Mouse (Mus musculus) common myeloid progenitor, adult 5-6 weeks (primary cell): ENCODE measurements around the gene Phf7. TPM values are rescaled to one million over a fixed set of nuclear protein-coding genes. Genes with fewer than 3 reads are reported as not detected.

Experiments used
- ATAC-seq: replicated peaks from 2 replicates; pipeline ENCODE4 v1.8.0; 2016; ENCODE audit warnings: low read depth, mild to moderate bottlenecking, moderate TSS enrichment, inconsistent platforms; ENCODE audit not compliant: poor library complexity, severe bottlenecking
- total RNA-seq: library from RNA; stranded (forward); fragments of 200-1000, 187-1606 nt; gene quantifications from 2 replicates; pipeline ENCODE4 v1.2.3, GENCODE M21; 2017

Phf7 gene
- total RNA-seq, result 15.6 and 16.7 TPM in 2 replicates

- peak; percentile 86 for ATAC-seq
These were observed at the start of gene Phf7, which contains the start of gene Bap1 for GRCm38 (mm10) chr14:31251084-31251604. Phf7 (minus strand) TSS chr14:31251317. Bap1 (plus strand) TSS chr14:31251450.

- no peak for ATAC-seq
These were observed 34.6 kb upstream of the Phf7 start for GRCm38 (mm10) chr14:31285728-31286127.

GRCm38 (mm10) chr14:31272164-31272563 lies 21.0 kb upstream of the Phf7 start:
- peak; percentile 75 for ATAC-seq

GRCm38 (mm10) chr14:31271121-31271520 lies 20.0 kb upstream of the Phf7 start:
- ATAC-seq, result no peak

DNA sequence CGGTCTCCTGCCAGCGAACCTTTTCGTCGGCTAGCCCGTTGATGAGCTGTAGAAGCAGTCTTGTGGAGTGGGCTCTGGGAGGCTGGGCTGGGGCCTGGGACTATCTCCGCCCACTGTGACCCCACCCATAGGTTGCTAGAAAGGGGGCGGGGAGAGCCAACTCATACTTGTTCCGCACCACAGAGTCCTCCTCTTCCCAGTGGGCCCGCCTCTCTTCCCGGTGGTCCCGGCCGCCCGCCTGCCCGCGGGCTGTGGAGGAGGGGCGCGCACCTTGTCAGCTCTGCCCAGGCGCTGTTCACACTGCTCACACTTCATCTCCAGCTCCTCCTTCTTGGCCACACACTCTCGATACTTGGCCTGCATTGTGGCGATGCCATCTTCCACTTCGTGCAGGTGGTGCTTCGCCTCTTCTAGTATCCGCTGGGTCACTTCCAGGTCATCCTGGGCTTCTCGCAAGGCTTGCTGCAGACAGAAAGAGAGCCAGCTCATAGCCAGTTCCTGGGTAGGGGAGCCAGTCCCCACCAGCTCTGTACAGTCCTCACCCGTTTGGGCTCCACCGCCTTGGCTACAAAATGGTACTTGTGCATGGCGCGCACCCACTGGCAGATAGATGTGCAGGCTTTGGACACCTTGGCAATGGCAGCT lies 18.5 kb upstream of the Phf7 start:
- ATAC-seq, result peak; percentile 78

- no peak for ATAC-seq
These were observed 17.3 kb upstream of the Phf7 start for GRCm38 (mm10) chr14:31268301-31269001.

DNA sequence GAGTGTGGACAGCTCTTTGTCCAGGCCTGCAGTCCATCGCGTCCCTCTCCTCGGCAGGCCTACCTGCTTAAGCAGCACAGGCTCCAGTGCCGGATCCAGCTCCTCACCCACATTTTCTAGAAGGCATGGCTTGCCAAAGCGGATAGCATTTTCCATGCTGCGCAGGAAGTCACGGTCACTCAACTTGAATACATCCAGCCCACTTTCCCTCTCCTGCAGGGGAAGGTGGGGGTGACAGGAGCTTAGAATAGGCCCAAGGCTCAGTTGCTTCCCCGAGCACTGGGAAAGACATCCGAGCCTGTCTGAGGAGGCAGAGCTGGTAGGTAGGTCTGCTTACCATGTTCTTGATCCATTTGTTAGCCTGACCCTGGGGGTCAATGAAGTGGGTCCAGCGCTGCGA lies 16.5 kb upstream of the Phf7 start:
- ATAC-seq, result no peak

DNA sequence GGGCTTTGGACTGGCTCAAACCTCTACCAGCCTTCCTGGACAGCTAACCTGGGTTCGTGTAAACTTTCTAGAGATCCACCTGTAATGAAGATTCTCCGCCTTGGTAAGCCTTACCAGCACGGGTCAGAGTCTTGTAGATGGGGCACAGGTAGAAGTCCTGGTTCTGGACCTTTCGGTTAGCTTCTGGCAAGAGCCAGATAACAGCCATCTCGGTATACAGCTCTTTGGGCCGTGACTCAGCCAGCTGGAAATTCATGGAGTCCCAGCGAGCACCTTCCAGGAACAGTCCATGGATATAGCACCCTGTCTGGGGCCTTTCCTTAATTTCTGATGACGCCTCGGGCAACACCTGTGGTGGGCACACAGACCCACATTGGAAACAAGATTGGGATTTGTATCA lies 9.8 kb upstream of the Phf7 start:
- no peak for ATAC-seq

- peak; percentile 83 for ATAC-seq
These were observed 9.3 kb upstream of the Phf7 start for GRCm38 (mm10) chr14:31260374-31260773.

DNA sequence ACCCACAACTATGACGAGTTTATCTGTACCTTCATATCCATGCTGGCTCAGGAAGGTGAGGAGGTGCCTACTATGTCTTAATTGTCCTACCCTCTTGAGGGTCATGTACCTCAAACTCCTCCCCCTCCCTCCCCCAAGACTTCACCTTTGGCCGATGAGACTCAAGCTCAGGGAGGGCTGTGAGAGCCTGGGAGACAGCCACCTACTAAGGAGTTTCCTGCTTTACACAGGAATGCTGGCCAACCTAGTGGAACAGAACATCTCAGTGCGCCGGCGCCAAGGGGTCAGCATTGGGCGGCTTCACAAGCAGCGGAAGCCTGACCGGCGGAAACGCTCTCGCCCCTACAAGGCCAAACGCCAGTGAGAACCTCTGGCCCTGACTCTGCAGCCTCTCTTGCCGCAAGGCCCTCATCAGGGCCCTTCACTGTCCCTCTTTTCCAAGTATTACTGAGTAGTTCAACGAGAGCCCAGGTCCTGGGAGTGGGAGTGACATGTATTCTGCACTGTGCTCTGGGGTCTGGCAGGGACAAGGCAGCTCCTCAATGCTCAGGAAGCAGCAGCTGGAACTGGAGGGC lies 7.4 kb upstream of the Phf7 start:
- no peak for ATAC-seq

- no peak for ATAC-seq
These were observed 974 bp upstream of the Phf7 start for GRCm38 (mm10) chr14:31252091-31252490.

GRCm38 (mm10) chr14:31251626-31252025 lies 509 bp upstream of the Phf7 start:
- no peak for ATAC-seq

- peak; percentile 26 for ATAC-seq
These were observed 664 bp downstream of the Phf7 start for GRCm38 (mm10) chr14:31250222-31251083.

- no peak for ATAC-seq
These were observed 2.7 kb downstream of the Phf7 start for GRCm38 (mm10) chr14:31248396-31248795.

DNA sequence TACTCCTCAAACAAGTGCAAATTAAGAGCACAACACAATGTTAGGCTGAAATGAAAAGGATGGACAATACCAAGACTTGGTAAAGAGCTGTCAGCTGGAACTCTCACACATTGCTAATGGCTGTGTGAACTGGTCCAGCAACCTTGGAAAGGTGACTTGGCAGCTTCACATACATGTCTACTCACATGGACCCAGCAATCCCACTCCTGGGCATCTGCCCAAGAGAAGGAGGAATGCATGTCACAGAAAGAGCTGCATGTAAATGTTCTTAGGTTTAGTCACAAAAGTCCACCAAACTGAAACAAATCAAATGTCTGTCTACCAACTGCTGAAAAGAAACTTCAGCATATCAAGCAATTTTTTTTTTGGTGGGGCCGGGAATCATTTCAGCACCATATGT lies 5.2 kb downstream of the Phf7 start:
- ATAC-seq, result no peak

- ATAC-seq, result 0 out of 2 replicates have a peak, but pooled peaks have one; percentile 47
These were observed 6.3 kb downstream of the Phf7 start for GRCm38 (mm10) chr14:31244777-31245176.

DNA sequence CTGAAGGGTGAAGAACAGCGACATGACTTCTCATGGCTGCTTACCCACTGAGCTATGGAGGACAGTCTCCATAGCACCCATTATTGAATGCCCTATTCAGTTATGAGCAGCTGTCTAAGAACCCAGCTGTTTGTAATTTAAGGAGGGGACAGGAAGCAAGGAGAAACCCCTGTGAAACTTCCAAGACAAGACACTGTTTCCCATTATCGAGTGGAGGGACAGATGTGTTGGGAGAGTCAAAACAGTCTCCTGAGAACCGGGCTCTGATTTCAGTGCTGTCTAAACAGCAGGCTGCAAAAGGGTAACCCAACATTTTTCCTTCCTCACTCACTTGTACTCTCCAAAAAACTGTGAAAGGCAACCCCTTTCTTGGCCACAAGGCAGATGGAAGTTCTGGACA lies 10.6 kb downstream of the Phf7 start:
- ATAC-seq, result no peak

DNA sequence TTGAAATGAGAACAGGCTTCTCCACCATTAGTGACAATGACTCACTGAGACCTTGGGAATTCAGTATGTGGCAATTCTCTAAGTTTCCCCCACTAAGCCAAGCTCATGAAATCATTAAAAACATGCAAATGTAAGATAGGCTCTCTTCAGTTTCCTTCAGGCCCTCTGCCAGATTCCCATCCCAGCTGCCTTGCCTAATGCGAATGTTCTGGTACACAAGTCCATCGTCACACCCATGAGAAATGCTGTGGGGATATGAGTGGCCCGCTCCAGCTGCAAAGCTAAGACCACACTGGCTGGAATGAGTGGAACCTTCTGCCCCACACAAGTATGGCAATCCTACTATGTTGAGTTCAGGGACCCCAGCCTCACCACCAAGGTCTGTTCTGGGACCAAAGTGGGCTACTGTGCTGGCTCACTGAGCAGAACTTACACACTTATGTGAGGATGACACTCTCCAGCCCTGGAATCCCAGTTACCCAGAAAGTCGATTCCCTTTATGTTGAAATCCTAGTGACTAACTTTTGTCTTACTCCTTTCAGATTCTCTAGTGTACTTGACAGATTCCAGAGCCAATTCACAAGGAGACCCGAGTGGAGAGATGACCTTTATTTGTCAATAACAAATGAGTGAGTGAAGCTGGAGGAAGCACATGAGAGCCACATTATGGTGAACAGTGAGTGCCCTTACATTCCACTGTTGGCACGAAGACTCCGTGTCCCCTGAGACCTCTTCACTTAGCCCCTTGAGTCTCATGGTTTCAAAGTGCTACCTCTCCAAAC lies 13.8 kb downstream of the Phf7 start:
- ATAC-seq, result no peak

DNA sequence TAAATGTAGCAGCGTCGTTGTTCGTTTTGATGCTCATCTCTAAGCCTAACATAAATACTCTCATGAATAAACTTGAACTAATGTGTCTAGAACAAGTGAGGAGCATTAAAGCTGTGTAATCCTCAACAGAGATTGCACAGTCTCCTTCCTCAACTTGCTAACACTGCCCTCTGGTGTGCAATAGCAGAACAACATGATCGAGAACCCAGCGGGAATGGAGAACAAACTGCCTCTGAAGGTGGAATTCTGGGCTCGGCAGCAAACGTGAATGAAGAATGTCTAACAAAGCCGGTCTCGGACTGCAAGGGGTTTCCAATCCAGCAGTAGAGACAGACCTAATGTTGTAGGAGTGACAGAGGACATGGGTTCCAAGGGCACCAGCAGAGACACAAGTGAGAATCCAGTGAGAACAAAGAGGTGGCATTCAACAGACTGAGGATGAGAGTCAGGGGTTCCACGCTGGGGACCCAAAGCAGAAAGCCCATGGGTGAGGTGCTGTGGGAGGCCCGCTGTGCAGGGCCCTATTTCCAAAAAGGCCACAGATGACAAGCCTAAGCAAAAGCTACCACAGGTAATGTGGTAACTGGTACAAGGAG lies 17.0 kb downstream of the Phf7 start:
- ATAC-seq, result peak; percentile 89
